Mouse (Mus musculus) heart, postnatal 36 days (tissue): ENCODE data around the gene Zfp109. TPM values are rescaled to one million over a fixed set of nuclear protein-coding genes. Genes with fewer than 3 reads are reported as not detected.
"Not testable (repeated sequence)": the region's sequence is repeated elsewhere in the genome, so short reads cannot be mapped to it uniquely, and the experiment has no call there.

ENCODE experiments used
- DNase-seq, 2 experiments: peaks; one replicate each; pipeline ENCODE4 v3.0.0; 2021 to 2022
- intact Hi-C: fragments of 180-260 bp; cut with DNase I; formaldehyde crosslinking; loops from one replicate; pipeline ENCODE4 v1.15.1; 2025
- total RNA-seq, 2 experiments: library from RNA; stranded (reverse); gene quantifications; 2 replicates each; pipeline ENCODE4 v1.2.3; 2021

Gene Zfp109
- total RNA-seq, result 1 to 10 TPM; 1.7 to 1.8 TPM

- DNase-seq, result peak; percentile 51 to 63
These were observed at the start of gene Zfp109 for GRCm38 (mm10) chr7:24237040-24237791. Gene Zfp109, minus strand, starts transcription at chr7:24237560.

GRCm38 (mm10) chr7:24286916-24287315, 49.6 kb upstream of the Zfp109 start:
- DNase-seq, result no peak
- intact Hi-C loops, result no loop called here

More at GRCm38 (mm10) chr7:24237040-24237791, at the start of gene Zfp109:
- intact Hi-C loops, result no loop called here

GRCm38 (mm10) chr7:24286090-24286489, 48.7 kb upstream of the Zfp109 start:
- intact Hi-C loops, result no loop called here
- DNase-seq, result no peak

- DNase-seq, result no peak
- intact Hi-C loops, result no loop called here
These were observed 43.4 kb upstream of the Zfp109 start for GRCm38 (mm10) chr7:24280858-24281145.

GRCm38 (mm10) chr7:24280031-24280857, 42.9 kb upstream of the Zfp109 start:
- DNase-seq, result no peak
- intact Hi-C loops, result no loop called here

GRCm38 (mm10) chr7:24278771-24279170, 41.4 kb upstream of the Zfp109 start:
- DNase-seq, intact Hi-C loops: not testable (repeated sequence)

GRCm38 (mm10) chr7:24274456-24274855, 37.1 kb upstream of the Zfp109 start:
- intact Hi-C loops, result loop anchor here (2.0 kb wide), 1 partner anchor 22 kb away; no protein-coding TSS in a partner anchor
- no peak for DNase-seq

GRCm38 (mm10) chr7:24271191-24271590, 33.8 kb upstream of the Zfp109 start:
- intact Hi-C loops, result no loop called here

GRCm38 (mm10) chr7:24270288-24270672, 32.9 kb upstream of the Zfp109 start, which contains the start of gene Zfp93:
Gene Zfp93, plus strand, starts transcription at chr7:24270420.
- intact Hi-C loops, result loop anchor here (1.0 kb wide), 1 partner anchor 16 kb away; the partner anchor contains the start of gene Zfp108
- peak; percentile 67 to 72 for DNase-seq

More at GRCm38 (mm10) chr7:24271191-24271590, 33.8 kb upstream of the Zfp109 start:
- no peak for DNase-seq

GRCm38 (mm10) chr7:24269667-24270287, 32.4 kb upstream of the Zfp109 start:
- no peak for DNase-seq
- intact Hi-C loops, result loop anchor here (1.0 to 5.0 kb wide), 3 partner anchors 15 to 187 kb away; partner anchors contain the start of genes Zfp108, Zfp112 and Zfp180

- intact Hi-C loops, result loop anchor here (5.0 kb wide), 2 partner anchors 157 to 187 kb away; partner anchors contain the start of genes Zfp112 and Zfp180
- DNase-seq, result no peak
These were observed 31.9 kb upstream of the Zfp109 start for GRCm38 (mm10) chr7:24269256-24269655.

- DNase-seq, result no peak
- intact Hi-C loops, result loop anchor here (5.0 kb wide), 2 partner anchors 156 to 186 kb away; partner anchors contain the start of genes Zfp112 and Zfp180
These were observed 31.1 kb upstream of the Zfp109 start for GRCm38 (mm10) chr7:24268176-24269155.

GRCm38 (mm10) chr7:24260000-24260312, 22.6 kb upstream of the Zfp109 start:
- intact Hi-C loops, result no loop called here
- no peak for DNase-seq

GRCm38 (mm10) chr7:24259306-24259999, 22.1 kb upstream of the Zfp109 start:
- intact Hi-C loops, result no loop called here
- DNase-seq, result no peak

GRCm38 (mm10) chr7:24254633-24255474, 17.5 kb upstream of the Zfp109 start, which contains the start of gene Zfp108:
Gene Zfp108, plus strand, starts transcription at chr7:24254794.
- DNase-seq, result peak; percentile 81 to 86
- intact Hi-C loops, result loop anchor here (1.0 to 5.0 kb wide), 4 partner anchors 15 to 123 kb away; partner anchors contain the start of genes Zfp235, Zfp93 and Zfp94

- no peak for DNase-seq
- intact Hi-C loops, result loop anchor here (1.0 to 5.0 kb wide), 4 partner anchors 16 to 122 kb away; partner anchors contain the start of genes Zfp235, Zfp93 and Zfp94
These were observed 16.6 kb upstream of the Zfp109 start for GRCm38 (mm10) chr7:24253779-24254615.

GRCm38 (mm10) chr7:24211343-24211742, 26.0 kb downstream of the Zfp109 start, which contains the start of gene Zfp111:
Gene Zfp111, minus strand, starts transcription at chr7:24211443.
- DNase-seq, result no peak
- intact Hi-C loops, result no loop called here
